Mouse (Mus musculus): ENCODE measurements around the gene Ugt2b5. TPM values are rescaled to one million over a fixed set of nuclear protein-coding genes. Genes with fewer than 3 reads are reported as not detected.
"Not testable (repeated sequence)": the region's sequence is repeated elsewhere in the genome, so short reads cannot be mapped to it uniquely, and the experiment has no call there.

Gene Ugt2b5
- polyA plus RNA-seq (2015; fragmentation: Nextera tagmentation; extraction: Ambion mirVana), result 0.09 TPM in 1 of 2 replicates, not detected in the other

DNA sequence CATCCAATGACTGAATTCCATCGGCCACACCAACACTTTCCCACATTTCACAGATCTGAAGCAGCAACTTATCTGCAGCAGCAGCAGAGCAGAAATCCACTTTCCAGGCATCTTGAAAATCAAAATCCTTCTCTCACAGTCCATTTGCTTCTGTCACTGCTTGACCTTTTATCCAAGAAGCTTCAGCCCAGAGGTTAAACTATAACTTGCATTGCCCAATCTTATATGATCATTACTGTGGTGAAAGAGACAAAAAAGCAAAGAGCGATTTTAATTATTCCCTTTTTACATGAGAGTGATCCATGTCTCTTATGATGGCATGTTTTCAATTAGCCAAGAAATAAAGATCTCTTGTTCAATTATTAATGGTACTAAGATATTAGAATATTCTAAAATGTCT, at the start of gene Ugt2b5:
Gene Ugt2b5 (minus strand): TSS at position 123 of the 400 bp plus-strand sequence.
- not testable (repeated sequence) for H3K4me1 ChIP-seq; H3K9me3 ChIP-seq (replicated peaks); H3K4me2 ChIP-seq; H3K27ac ChIP-seq; H3K9ac ChIP-seq; ATAC-seq; H3K27me3 ChIP-seq; H3K36me3 ChIP-seq (ENCODE audit: poor library complexity, severe bottlenecking); H3K4me3 ChIP-seq
- 90% methylated on average over 2 of the region's 2 CpGs for WGBS

GRCm38 (mm10) chr5:87175780-87176179, 35.7 kb upstream of the Ugt2b5 start:
- not testable (repeated sequence) for H3K4me2 ChIP-seq; H3K27ac ChIP-seq; H3K4me3 ChIP-seq; ATAC-seq; H3K9me3 ChIP-seq (replicated peaks); H3K4me1 ChIP-seq; H3K36me3 ChIP-seq (ENCODE audit: poor library complexity, severe bottlenecking); H3K9ac ChIP-seq; H3K27me3 ChIP-seq
- 51% methylated on average over 2 of the region's 2 CpGs for WGBS

- H3K27ac ChIP-seq, result no peak overlapping the region
- 85% methylated on average over 2 of the region's 2 CpGs for WGBS
- no peak overlapping the region for H3K9ac ChIP-seq
- no peaks in the 10 kb centered on the region for H3K9me3 ChIP-seq (replicated peaks)
- H3K4me2 ChIP-seq, result no peak overlapping the region
- no peak for ATAC-seq
- no peaks in the 10 kb centered on the region for H3K27me3 ChIP-seq
- H3K4me1 ChIP-seq, result no peaks in the 10 kb centered on the region
- no peak overlapping the region for H3K4me3 ChIP-seq
- no peaks in the 10 kb centered on the region for H3K36me3 ChIP-seq (ENCODE audit: poor library complexity, severe bottlenecking)
These were observed 34.6 kb upstream of the Ugt2b5 start for GRCm38 (mm10) chr5:87174671-87175070.

DNA sequence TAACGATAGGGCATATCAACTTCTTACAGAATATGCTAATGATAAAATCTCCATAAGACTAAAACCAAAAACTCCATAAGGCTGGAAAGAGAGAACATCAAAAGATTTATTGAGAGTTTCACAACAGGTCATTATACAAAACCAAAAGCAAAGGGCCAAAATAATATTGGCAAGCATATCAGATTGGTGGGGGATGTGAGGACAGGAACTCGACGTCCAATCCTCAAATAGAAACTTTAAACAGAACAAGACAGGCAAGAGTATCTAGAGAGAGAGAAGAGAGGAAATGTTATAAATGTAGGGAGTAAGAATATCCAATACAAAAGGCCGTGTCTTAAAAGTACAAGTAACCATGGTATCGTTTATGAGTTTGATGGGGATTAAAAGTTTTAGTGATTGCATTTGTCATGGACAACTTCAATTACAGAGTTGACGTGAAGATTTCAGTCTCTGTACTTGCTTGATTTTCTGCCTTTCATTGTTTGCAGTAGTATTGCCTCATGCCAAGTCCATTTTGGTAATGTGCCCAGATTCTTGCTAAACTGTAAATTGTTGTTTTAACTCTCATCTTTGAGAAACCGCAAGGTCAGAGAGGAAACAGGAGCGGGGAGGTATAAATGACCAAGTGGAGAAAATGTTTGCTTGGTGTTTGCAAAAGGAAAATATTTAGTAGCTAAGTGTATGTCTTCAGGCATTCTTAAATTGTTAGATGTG, 7.8 kb upstream of the Ugt2b5 start:
- whole genome bisulfite sequencing, result 89% methylated on average over 8 of the region's 8 CpGs
- H3K9me3 ChIP-seq (replicated peaks), result no peaks in the 10 kb centered on the region
- ATAC-seq, result no peak

GRCm38 (mm10) chr5:87142865-87143456, 2.8 kb upstream of the Ugt2b5 start:
- no peaks in the 10 kb centered on the region for H3K9me3 ChIP-seq (replicated peaks)
- no peaks in the 10 kb centered on the region for H3K4me1 ChIP-seq
- H3K4me2 ChIP-seq, result no peak overlapping the region
- H3K9ac ChIP-seq, result no peak overlapping the region
- no peak overlapping the region for H3K27ac ChIP-seq
- peak; percentile 75; the same call in 1 of the 2 replicates for ATAC-seq
- WGBS, result 35% methylated on average over 3 of the region's 3 CpGs
- H3K27me3 ChIP-seq, result no peaks in the 10 kb centered on the region
- no peaks in the 10 kb centered on the region for H3K36me3 ChIP-seq (ENCODE audit: poor library complexity, severe bottlenecking)
- H3K4me3 ChIP-seq, result no peak overlapping the region

More for the DNA sequence above, 7.8 kb upstream of the Ugt2b5 start:
- H3K4me1 ChIP-seq, result no peaks in the 10 kb centered on the region
- H3K36me3 ChIP-seq (ENCODE audit: poor library complexity, severe bottlenecking), result no peaks in the 10 kb centered on the region
- no peak overlapping the region for H3K4me2 ChIP-seq
- H3K4me3 ChIP-seq, result no peak overlapping the region
- no peak overlapping the region for H3K9ac ChIP-seq
- no peaks in the 10 kb centered on the region for H3K27me3 ChIP-seq
- no peak overlapping the region for H3K27ac ChIP-seq

GRCm38 (mm10) chr5:87103697-87104096, 36.4 kb downstream of the Ugt2b5 start:
- not testable (repeated sequence) for H3K4me3 ChIP-seq; H3K27ac ChIP-seq; H3K36me3 ChIP-seq (ENCODE audit: poor library complexity, severe bottlenecking); ATAC-seq; H3K27me3 ChIP-seq; H3K9me3 ChIP-seq (replicated peaks); H3K9ac ChIP-seq; H3K4me1 ChIP-seq; H3K4me2 ChIP-seq
- WGBS, result 91% methylated on average over 1 of the region's 1 CpGs

GRCm38 (mm10) chr5:87092346-87093027, 47.6 kb downstream of the Ugt2b5 start, which contains the start of gene Ugt2b36:
Ugt2b36 (minus strand) TSS chr5:87092555.
- H3K4me1 ChIP-seq, result no peaks in the 10 kb centered on the region
- no peak within 1 kb of the TSS for H3K4me3 ChIP-seq
- no peak for ATAC-seq
- no peaks in the 10 kb centered on the region for H3K9me3 ChIP-seq (replicated peaks)
- H3K27ac ChIP-seq, result no peak within 1 kb of the TSS
- WGBS, result 96% methylated on average over 1 of the region's 1 CpGs
- H3K4me2 ChIP-seq, result no peak within 1 kb of the TSS
- H3K27me3 ChIP-seq, result no peaks in the 10 kb centered on the region
- H3K36me3 ChIP-seq (ENCODE audit: poor library complexity, severe bottlenecking), result no peaks in the 10 kb centered on the region
- H3K9ac ChIP-seq, result no peak within 1 kb of the TSS

GRCm38 (mm10) chr5:87091111-87091510, 49.0 kb downstream of the Ugt2b5 start:
- no peak for ATAC-seq
- no peaks in the 10 kb centered on the region for H3K36me3 ChIP-seq (ENCODE audit: poor library complexity, severe bottlenecking)

GRCm38 (mm10) chr5:87089264-87089663, 50.9 kb downstream of the Ugt2b5 start:
- ATAC-seq, result no peak
- Histone ChIP-seq H3K4me2 (no peak overlapping the region), H3K9me3 (replicated peaks) (no peaks in the 10 kb centered on the region), H3K36me3 (ENCODE audit: poor library complexity, severe bottlenecking) (no peaks in the 10 kb centered on the region), H3K27ac (no peak overlapping the region), H3K4me1 (no peaks in the 10 kb centered on the region), H3K4me3 (no peak overlapping the region), H3K9ac (no peak overlapping the region), H3K27me3 (no peaks in the 10 kb centered on the region)

More at GRCm38 (mm10) chr5:87091111-87091510, 49.0 kb downstream of the Ugt2b5 start:
- H3K4me2 ChIP-seq, result no peak overlapping the region
- no peak overlapping the region for H3K9ac ChIP-seq
- H3K4me3 ChIP-seq, result no peak overlapping the region
- no peak overlapping the region for H3K27ac ChIP-seq
- H3K4me1 ChIP-seq, result no peaks in the 10 kb centered on the region
- H3K9me3 ChIP-seq (replicated peaks), result no peaks in the 10 kb centered on the region
- H3K27me3 ChIP-seq, result no peaks in the 10 kb centered on the region

GRCm38 (mm10) chr5:87086269-87086668, 53.8 kb downstream of the Ugt2b5 start:
- H3K4me3 ChIP-seq, result no peak overlapping the region
- H3K27me3 ChIP-seq, result no peaks in the 10 kb centered on the region
- H3K9ac ChIP-seq, result no peak overlapping the region
- WGBS, result 80% methylated on average over 3 of the region's 3 CpGs
- H3K36me3 ChIP-seq (ENCODE audit: poor library complexity, severe bottlenecking), result no peaks in the 10 kb centered on the region
- H3K27ac ChIP-seq, result no peak overlapping the region
- H3K4me1 ChIP-seq, result no peaks in the 10 kb centered on the region
- no peak overlapping the region for H3K4me2 ChIP-seq
- H3K9me3 ChIP-seq (replicated peaks), result no peaks in the 10 kb centered on the region
- no peak for ATAC-seq

All from forebrain, embryonic 13.5 days (tissue).